Mouse (Mus musculus) hindbrain, embryonic 12.5 days (tissue): ENCODE data around the gene Fam111a. TPM values are rescaled to one million over a fixed set of nuclear protein-coding genes. Genes with fewer than 3 reads are reported as not detected.

Experiments
- ATAC-seq: fragments of 200-750 bp; cut with Nextera tagmentation; 2 replicates; pipeline ENCODE4 v1.8.0; 2017; ENCODE audit warnings: moderate TSS enrichment; ENCODE audit not compliant: low FRiP score
- H3K27ac ChIP-seq: fragments of 300-500 bp; sonication (generic); 2 replicates; pipeline ENCODE4 v1.5.1; 2016; ENCODE audit warnings: mild to moderate bottlenecking
- H3K27me3 ChIP-seq: fragments of 300-500 bp; sonication (generic); 2 replicates; pipeline ENCODE4 v1.6.1; 2016; ENCODE audit warnings: mild to moderate bottlenecking
- H3K36me3 ChIP-seq: fragments of 300-500 bp; sonication (generic); 2 replicates; pipeline ENCODE4 v1.6.1; 2016; ENCODE audit warnings: mild to moderate bottlenecking
- H3K4me1 ChIP-seq: fragments of 300-500 bp; sonication (generic); 2 replicates; pipeline ENCODE4 v1.6.1; 2016
- H3K4me2 ChIP-seq: fragments of 300-500 bp; sonication (generic); replicated peaks from 2 replicates; pipeline ENCODE4 v1.6.1; 2016; ENCODE audit warnings: mild to moderate bottlenecking
- H3K4me3 ChIP-seq: fragments of 300-500 bp; sonication (generic); 2 replicates; pipeline ENCODE4 v1.5.1; 2016; ENCODE audit warnings: mild to moderate bottlenecking
- H3K9ac ChIP-seq: fragments of 300-500 bp; sonication (generic); 2 replicates; pipeline ENCODE4 v1.6.1; 2016; ENCODE audit warnings: mild to moderate bottlenecking, moderate library complexity
- H3K9me3 ChIP-seq: fragments of 300-500 bp; sonication (generic); replicated peaks from 2 replicates; pipeline ENCODE4 v1.6.1; 2016; ENCODE audit warnings: mild to moderate bottlenecking
- WGBS: fragments of 180-500 bp; shearing (Covaris S2); methylation state at CpG from one replicate; pipeline ENCODE4 v1.1.7; 2016; 5-methylcytosine and 5-hydroxymethylcytosine counted together
- polyA plus RNA-seq: library from polyadenylated mRNA; unstranded; fragments of >200 nt; fragmentation: Nextera tagmentation; extraction: Ambion mirVana; gene quantifications from 2 replicates; pipeline ENCODE4 v1.2.1, GENCODE M21; 2016

Gene Fam111a
- polyA plus RNA-seq, 1 experiment from 2014 or later = 15.6 TPM

GRCm38 (mm10) chr19:12517671-12518540 lies 27.6 kb upstream of the Fam111a start:
- peak overlapping the region; percentile 56 for H3K9ac ChIP-seq
- no peaks in the 10 kb centered on the region for H3K36me3 ChIP-seq
- H3K4me2 ChIP-seq = peak overlapping the region; percentile 60
- H3K4me3 ChIP-seq = peak overlapping the region; percentile 45
- 2% methylated on average over 15 of the region's 16 CpGs for WGBS
- no peaks in the 10 kb centered on the region for H3K4me1 ChIP-seq
- ATAC-seq = peak; percentile 86
- peaks cover 2% of the 10 kb centered on the region; the same call in 1 of the 2 replicates for H3K27me3 ChIP-seq
- H3K9me3 ChIP-seq = no peaks in the 10 kb centered on the region
- H3K27ac ChIP-seq = no peak overlapping the region

- Histone ChIP-seq H3K4me3 (no peak overlapping the region), H3K4me2 (peak overlapping the region; percentile 60; the same call in 1 of the 2 replicates), H3K9ac (no peak overlapping the region)
Observed at GRCm38 (mm10) chr19:12518541-12518890, 27.0 kb upstream of the Fam111a start.

GRCm38 (mm10) chr19:12523377-12523776 lies 22.2 kb upstream of the Fam111a start:
- ATAC-seq = no peak
- Histone ChIP-seq H3K4me3 (no peak overlapping the region), H3K27ac (no peak overlapping the region), H3K9me3 (no peaks in the 10 kb centered on the region), H3K9ac (no peak overlapping the region), H3K36me3 (no peaks in the 10 kb centered on the region), H3K27me3 (no peaks in the 10 kb centered on the region), H3K4me1 (no peaks in the 10 kb centered on the region), H3K4me2 (no peak overlapping the region)
- WGBS = 68% methylated on average over 4 of the region's 4 CpGs

More at GRCm38 (mm10) chr19:12518541-12518890, 27.0 kb upstream of the Fam111a start:
- ATAC-seq = no peak
- H3K27me3 ChIP-seq = peaks cover 2% of the 10 kb centered on the region; the same call in 1 of the 2 replicates
- H3K27ac ChIP-seq = no peak overlapping the region
- no peaks in the 10 kb centered on the region for H3K4me1 ChIP-seq
- no peaks in the 10 kb centered on the region for H3K36me3 ChIP-seq
- H3K9me3 ChIP-seq = no peaks in the 10 kb centered on the region

GRCm38 (mm10) chr19:12537168-12537567 lies 8.4 kb upstream of the Fam111a start:
- no peak for ATAC-seq

GRCm38 (mm10) chr19:12539975-12540374 lies 5.6 kb upstream of the Fam111a start:
- 83% methylated on average over 1 of the region's 1 CpGs for WGBS
- Histone ChIP-seq H3K9ac (no peak overlapping the region), H3K4me2 (no peak overlapping the region), H3K4me1 (no peaks in the 10 kb centered on the region), H3K36me3 (no peaks in the 10 kb centered on the region), H3K27me3 (no peaks in the 10 kb centered on the region), H3K4me3 (no peak overlapping the region), H3K9me3 (no peaks in the 10 kb centered on the region), H3K27ac (no peak overlapping the region)
- ATAC-seq = no peak

More at GRCm38 (mm10) chr19:12537168-12537567, 8.4 kb upstream of the Fam111a start:
- Histone ChIP-seq H3K27ac (no peak overlapping the region), H3K9me3 (no peaks in the 10 kb centered on the region), H3K27me3 (no peaks in the 10 kb centered on the region), H3K9ac (no peak overlapping the region), H3K4me3 (no peak overlapping the region), H3K4me2 (no peak overlapping the region), H3K4me1 (no peaks in the 10 kb centered on the region), H3K36me3 (no peaks in the 10 kb centered on the region)

GRCm38 (mm10) chr19:12540727-12541126 lies 4.8 kb upstream of the Fam111a start:
- H3K9me3 ChIP-seq = no peaks in the 10 kb centered on the region
- H3K4me1 ChIP-seq = no peaks in the 10 kb centered on the region
- 80% methylated on average over 3 of the region's 3 CpGs for WGBS

GRCm38 (mm10) chr19:12541644-12542043 lies 3.9 kb upstream of the Fam111a start:
- ATAC-seq = no peak
- WGBS = 37% methylated on average over 2 of the region's 2 CpGs
- Histone ChIP-seq H3K27ac (no peak overlapping the region), H3K9me3 (no peaks in the 10 kb centered on the region), H3K9ac (no peak overlapping the region), H3K27me3 (no peaks in the 10 kb centered on the region), H3K4me3 (no peak overlapping the region), H3K4me1 (no peaks in the 10 kb centered on the region), H3K36me3 (no peaks in the 10 kb centered on the region), H3K4me2 (no peak overlapping the region)

More at GRCm38 (mm10) chr19:12540727-12541126, 4.8 kb upstream of the Fam111a start:
- no peak overlapping the region for H3K4me2 ChIP-seq
- no peaks in the 10 kb centered on the region for H3K27me3 ChIP-seq
- H3K27ac ChIP-seq = no peak overlapping the region
- H3K36me3 ChIP-seq = no peaks in the 10 kb centered on the region
- H3K4me3 ChIP-seq = no peak overlapping the region
- no peak overlapping the region for H3K9ac ChIP-seq
- no peak for ATAC-seq

GRCm38 (mm10) chr19:12549166-12549565 lies 3.6 kb downstream of the Fam111a start:
- 80% methylated on average over 5 of the region's 5 CpGs for WGBS
- ATAC-seq = no peak
- Histone ChIP-seq H3K4me3 (no peak overlapping the region), H3K4me1 (no peaks in the 10 kb centered on the region), H3K9ac (no peak overlapping the region), H3K4me2 (no peak overlapping the region), H3K27ac (no peak overlapping the region), H3K36me3 (no peaks in the 10 kb centered on the region), H3K9me3 (no peaks in the 10 kb centered on the region), H3K27me3 (no peaks in the 10 kb centered on the region)

- ATAC-seq = no peak
- H3K9me3 ChIP-seq = no peaks in the 10 kb centered on the region
- H3K9ac ChIP-seq = no peak overlapping the region
- no peaks in the 10 kb centered on the region for H3K4me1 ChIP-seq
- no peak overlapping the region for H3K4me3 ChIP-seq
- H3K4me2 ChIP-seq = no peak overlapping the region
- no peaks in the 10 kb centered on the region for H3K27me3 ChIP-seq
- H3K36me3 ChIP-seq = no peaks in the 10 kb centered on the region
- H3K27ac ChIP-seq = no peak overlapping the region
- WGBS = 57% methylated on average over 5 of the region's 5 CpGs
Observed at GRCm38 (mm10) chr19:12550005-12550942, 4.7 kb downstream of the Fam111a start.

GRCm38 (mm10) chr19:12556293-12556692 lies 10.8 kb downstream of the Fam111a start:
- Histone ChIP-seq H3K4me2 (no peak overlapping the region), H3K4me1 (no peaks in the 10 kb centered on the region), H3K4me3 (no peak overlapping the region), H3K9me3 (no peaks in the 10 kb centered on the region), H3K9ac (no peak overlapping the region), H3K36me3 (no peaks in the 10 kb centered on the region), H3K27ac (no peak overlapping the region), H3K27me3 (no peaks in the 10 kb centered on the region)
- ATAC-seq = no peak
- 94% methylated on average over 2 of the region's 2 CpGs for WGBS

GRCm38 (mm10) chr19:12558219-12558618 lies 12.7 kb downstream of the Fam111a start:
- Histone ChIP-seq H3K9me3 (no peaks in the 10 kb centered on the region), H3K27ac (no peak overlapping the region), H3K27me3 (no peaks in the 10 kb centered on the region), H3K4me1 (no peaks in the 10 kb centered on the region), H3K4me2 (no peak overlapping the region), H3K9ac (no peak overlapping the region), H3K4me3 (no peak overlapping the region), H3K36me3 (no peaks in the 10 kb centered on the region)
- WGBS = 85% methylated on average over 4 of the region's 4 CpGs
- ATAC-seq = no peak

GRCm38 (mm10) chr19:12564197-12564596 lies 18.7 kb downstream of the Fam111a start:
- ATAC-seq = no peak
- no peaks in the 10 kb centered on the region for H3K27me3 ChIP-seq

More at GRCm38 (mm10) chr19:12564197-12564596, 18.7 kb downstream of the Fam111a start:
- H3K36me3 ChIP-seq = no peaks in the 10 kb centered on the region
- H3K9ac ChIP-seq = no peak overlapping the region
- H3K9me3 ChIP-seq = no peaks in the 10 kb centered on the region
- no peaks in the 10 kb centered on the region for H3K4me1 ChIP-seq
- H3K27ac ChIP-seq = no peak overlapping the region
- H3K4me3 ChIP-seq = no peak overlapping the region
- H3K4me2 ChIP-seq = no peak overlapping the region
